Mouse (Mus musculus) stomach, postnatal 0 days (tissue): ENCODE results near the gene Hes3.

Experiments used
- CTCF ChIP-seq: IDR thresholded peaks from 2 replicates; pipeline ENCODE4 v1.5.1; 2016; ENCODE audit warnings: antibody characterized with exemption, low read depth, mild to moderate bottlenecking, moderate library complexity
- EP300 ChIP-seq: optimal IDR thresholded peaks from 2 replicates; pipeline ENCODE3; 2016; ENCODE audit warnings: antibody characterized with exemption

DNA sequence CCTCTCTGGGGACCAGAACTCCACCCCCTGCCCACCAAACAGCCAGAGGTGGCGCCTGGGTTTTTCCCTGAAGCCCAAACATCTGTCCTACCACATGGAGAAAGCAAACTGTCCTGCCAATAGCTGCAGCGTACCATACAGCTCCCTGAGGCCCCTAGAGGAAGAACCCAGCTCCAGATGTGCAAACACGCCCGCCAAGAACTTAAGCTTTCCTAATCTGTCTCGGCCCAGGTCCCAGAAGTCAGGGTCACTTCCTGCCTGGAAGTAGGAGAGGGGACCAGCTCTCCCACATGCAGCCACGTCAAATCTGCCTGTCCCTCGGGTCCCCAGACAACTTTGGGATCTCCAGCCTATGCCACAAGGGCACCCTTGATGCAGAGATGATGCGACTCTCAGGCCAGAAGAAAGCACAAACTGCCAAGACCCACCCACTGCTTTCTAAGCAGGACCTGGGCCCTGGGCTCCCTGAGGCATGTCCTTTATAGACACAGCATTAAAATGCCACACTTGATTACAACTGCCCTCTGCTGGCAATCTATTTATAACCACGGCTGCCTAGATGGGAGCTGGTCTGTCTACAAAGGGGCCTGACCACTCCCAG is 18.9 kb downstream of the Hes3 start:
- TF ChIP-seq CTCF (peak; percentile 61), EP300 (no peak)
